Mouse (Mus musculus): ENCODE data around the gene Gm11565. TPM values are rescaled to one million over a fixed set of nuclear protein-coding genes. Genes with fewer than 3 reads are reported as not detected.
"Not testable (repeated sequence)": the region's sequence is repeated elsewhere in the genome, so short reads cannot be mapped to it uniquely, and the experiment has no call there.

Gm11565 gene
- not detected for total RNA-seq (2021)
- long read RNA-seq = 0 reads

- no peak for DNase-seq (ENCODE audit: low spot score in 2 of 2)
These were observed at the start of gene Gm11565 for GRCm38 (mm10) chr11:99914451-99914850. Gene Gm11565, plus strand, starts transcription at chr11:99914751.

GRCm38 (mm10) chr11:99873089-99873488 is 41.5 kb upstream of the Gm11565 start, which contains the start of gene Krtap9-1:
Gene Krtap9-1, plus strand, starts transcription at chr11:99873389.
- DNase-seq (ENCODE audit: low spot score in 2 of 2) = not testable (repeated sequence)

- not testable (repeated sequence) for DNase-seq (ENCODE audit: low spot score in 2 of 2)
These were observed 35.7 kb upstream of the Gm11565 start, which contains the start of gene Gm11567 for GRCm38 (mm10) chr11:99878887-99879286. Gene Gm11567, plus strand, starts transcription at chr11:99879187.

- DNase-seq (ENCODE audit: low spot score in 2 of 2) = no peak
These were observed 6.9 kb upstream of the Gm11565 start, which contains the start of gene Krtap31-1 for GRCm38 (mm10) chr11:99907620-99908019. Gene Krtap31-1, plus strand, starts transcription at chr11:99907920.

GRCm38 (mm10) chr11:99935991-99936390 is 21.4 kb downstream of the Gm11565 start, which contains the start of gene Krtap31-2:
Gene Krtap31-2, plus strand, starts transcription at chr11:99936291.
- DNase-seq (ENCODE audit: low spot score in 2 of 2) = no peak

GRCm38 (mm10) chr11:99937751-99938264 is 23.3 kb downstream of the Gm11565 start:
- DNase-seq (ENCODE audit: low spot score in 2 of 2) = no peak

GRCm38 (mm10) chr11:99948175-99948574 is 33.6 kb downstream of the Gm11565 start, which contains the start of gene Krtap9-5:
Gene Krtap9-5, plus strand, starts transcription at chr11:99948475.
- DNase-seq (ENCODE audit: low spot score in 2 of 2) = no peak

GRCm38 (mm10) chr11:99964213-99964612 is 49.7 kb downstream of the Gm11565 start:
- DNase-seq (ENCODE audit: low spot score in 2 of 2) = no peak

Other genes starting within 250 kb of the Gm11565 start
- not detected for gene Krtap4-6, start 248.8 kb upstream of the Gm11565 start, total RNA-seq (2021)
- gene Gm14190, start 224.0 kb upstream of the Gm11565 start, total RNA-seq (2021) = not detected
- not detected for gene Gm14180, start 180.5 kb upstream of the Gm11565 start, total RNA-seq (2021)
- not detected for gene Gm11595, start 141.8 kb upstream of the Gm11565 start, total RNA-seq (2021)
- not detected for gene Krtap4-8, start 134.0 kb upstream of the Gm11565 start, total RNA-seq (2021)
- not detected for gene Krtap4-9, start 129.6 kb upstream of the Gm11565 start, total RNA-seq (2021)
- gene Gm11596, start 121.3 kb upstream of the Gm11565 start, total RNA-seq (2021) = not detected
- gene Gm11569, start 115.8 kb upstream of the Gm11565 start, total RNA-seq (2021) = not detected
- not detected for gene Gm11554, start 110.3 kb upstream of the Gm11565 start, total RNA-seq (2021)
- gene Krtap4-13, start 104.9 kb upstream of the Gm11565 start, total RNA-seq (2021) = not detected
- not detected for gene Gm11564, start 99.1 kb upstream of the Gm11565 start, total RNA-seq (2021)
- gene 2300003K06Rik, start 76.7 kb upstream of the Gm11565 start, total RNA-seq (2021) = not detected
- gene Krtap4-16, start 63.1 kb upstream of the Gm11565 start, total RNA-seq (2021) = not detected
- not detected for gene Gm11568, start 56.8 kb upstream of the Gm11565 start, total RNA-seq (2021)
- not detected for gene Gm11559, start 50.3 kb upstream of the Gm11565 start, total RNA-seq (2021)
- not detected for gene Krtap9-1, start 41.4 kb upstream of the Gm11565 start, total RNA-seq (2021)
- gene Gm11567, start 35.6 kb upstream of the Gm11565 start, total RNA-seq (2021) = not detected
- not detected for gene Krtap31-1, start 6.8 kb upstream of the Gm11565 start, total RNA-seq (2021)
- gene Krtap31-2, start 21.5 kb downstream of the Gm11565 start, total RNA-seq (2021) = not detected
- gene Krtap9-5, start 33.7 kb downstream of the Gm11565 start, total RNA-seq (2021) = not detected
- gene Krtap29-1, start 64.3 kb downstream of the Gm11565 start, total RNA-seq (2021) = not detected
- not detected for gene Krtap16-1, start 71.8 kb downstream of the Gm11565 start, total RNA-seq (2021)
- gene Krtap17-1, start 79.2 kb downstream of the Gm11565 start, total RNA-seq (2021) = not detected
- gene Krt33a, start 101.5 kb downstream of the Gm11565 start, total RNA-seq (2021) = not detected
- not detected for gene Krt33b, start 115.1 kb downstream of the Gm11565 start, total RNA-seq (2021)
- not detected for gene Krt34, start 126.8 kb downstream of the Gm11565 start, total RNA-seq (2021)
- not detected for gene Krt31, start 135.8 kb downstream of the Gm11565 start, total RNA-seq (2021)
- not detected for gene Krt32, start 173.5 kb downstream of the Gm11565 start, total RNA-seq (2021)
- not detected for gene Krt35, start 181.5 kb downstream of the Gm11565 start, total RNA-seq (2021)
- gene Krt36, start 190.9 kb downstream of the Gm11565 start, total RNA-seq (2021) = not detected
- not detected for gene Krt13, start 206.8 kb downstream of the Gm11565 start, total RNA-seq (2021)
- 1 to 10 TPM; 1.1 to 1.5 TPM for gene Krt15, start 221.2 kb downstream of the Gm11565 start, total RNA-seq (2021)
- 1 to 10 TPM in 1 of 2 experiments, under 1 TPM in 1; 0.64 to 1.0 TPM for gene Krt19, start 233.9 kb downstream of the Gm11565 start, total RNA-seq (2021)